Mouse (Mus musculus): Measurements from ENCODE around the gene Ppp1r13b. TPM values are rescaled to one million over a fixed set of nuclear protein-coding genes. Genes with fewer than 3 reads are reported as not detected.

Ppp1r13b gene
- polyA plus RNA-seq, 1 experiment from 2014 or later = 22.6 TPM

- no peak for ATAC-seq (replicated peaks)
- no peak overlapping the region for H3K27ac ChIP-seq (replicated peaks)
- peaks cover 38% of the 10 kb centered on the region for H3K4me1 ChIP-seq
- 27% methylated on average over 19 of the region's 19 CpGs for WGBS
- H3K9ac ChIP-seq (replicated peaks) = peak overlapping the region; percentile 79
- H3K4me2 ChIP-seq (replicated peaks) = peak overlapping the region; percentile 95
- no peaks in the 10 kb centered on the region for H3K27me3 ChIP-seq
- peak overlapping the region; percentile 93 for H3K4me3 ChIP-seq
- no peaks in the 10 kb centered on the region for H3K9me3 ChIP-seq
- H3K36me3 ChIP-seq = no peaks in the 10 kb centered on the region
Measured at GRCm38 (mm10) chr12:111814769-111815762, 92.8 kb downstream of the Ppp1r13b start.

- no peaks in the 10 kb centered on the region for H3K27me3 ChIP-seq
- peak within 1 kb of the TSS; percentile 81 for H3K27ac ChIP-seq (replicated peaks)
- H3K9ac ChIP-seq (replicated peaks) = peak within 1 kb of the TSS; percentile 79
- H3K4me1 ChIP-seq = peaks cover 44% of the 10 kb centered on the region
- under 1% methylated on average over 87 of the region's 87 CpGs for WGBS
- peak; percentile 100 for ATAC-seq (replicated peaks)
- no peaks in the 10 kb centered on the region for H3K36me3 ChIP-seq
- peak within 1 kb of the TSS; percentile 95 for H3K4me2 ChIP-seq (replicated peaks)
- H3K4me3 ChIP-seq = peak within 1 kb of the TSS; percentile 93
- no peaks in the 10 kb centered on the region for H3K9me3 ChIP-seq
Measured at GRCm38 (mm10) chr12:111813766-111814617, 93.9 kb downstream of the Ppp1r13b start, which contains the start of the genes Xrcc3 and Zfyve21. Gene Xrcc3 (minus strand): TSS chr12:111813873. Gene Zfyve21 (plus strand): TSS chr12:111814170.

- Histone ChIP-seq H3K9me3 (no peaks in the 10 kb centered on the region), H3K27ac (replicated peaks) (no peak overlapping the region), H3K27me3 (no peaks in the 10 kb centered on the region), H3K4me3 (peak overlapping the region; percentile 93), H3K36me3 (peaks cover 6% of the 10 kb centered on the region; the same call in 1 of the 2 replicates), H3K4me2 (replicated peaks) (peak overlapping the region; percentile 70), H3K9ac (replicated peaks) (peak overlapping the region; percentile 50), H3K4me1 (peaks cover 44% of the 10 kb centered on the region)
- 4% methylated on average over 27 of the region's 27 CpGs for WGBS
- ATAC-seq (replicated peaks) = no peak; the same call in 1 of the 2 replicates
Measured at GRCm38 (mm10) chr12:111813111-111813765, 94.7 kb downstream of the Ppp1r13b start.

GRCm38 (mm10) chr12:111812611-111813010, 95.3 kb downstream of the Ppp1r13b start:
- H3K36me3 ChIP-seq = peaks cover 11% of the 10 kb centered on the region; the same call in 1 of the 2 replicates
- peaks cover 44% of the 10 kb centered on the region for H3K4me1 ChIP-seq
- H3K4me3 ChIP-seq = peak overlapping the region; percentile 93
- H3K27ac ChIP-seq (replicated peaks) = no peak overlapping the region
- ATAC-seq (replicated peaks) = no peak
- no peaks in the 10 kb centered on the region for H3K27me3 ChIP-seq
- no peaks in the 10 kb centered on the region for H3K9me3 ChIP-seq
- H3K4me2 ChIP-seq (replicated peaks) = 0 out of 2 replicates have a peak overlapping the region, but pooled peaks have one; percentile 70
- 69% methylated on average over 12 of the region's 12 CpGs for WGBS
- peak overlapping the region; percentile 50; the same call in 1 of the 2 replicates for H3K9ac ChIP-seq (replicated peaks)

- WGBS = 86% methylated on average over 13 of the region's 13 CpGs
- Histone ChIP-seq H3K4me3 (no peak overlapping the region), H3K4me1 (peaks cover 44% of the 10 kb centered on the region), H3K9ac (replicated peaks) (no peak overlapping the region), H3K27me3 (no peaks in the 10 kb centered on the region), H3K27ac (replicated peaks) (no peak overlapping the region), H3K36me3 (peaks cover 14% of the 10 kb centered on the region; the same call in 1 of the 2 replicates), H3K9me3 (no peaks in the 10 kb centered on the region), H3K4me2 (replicated peaks) (no peak overlapping the region)
- no peak for ATAC-seq (replicated peaks)
Measured at GRCm38 (mm10) chr12:111812075-111812474, 95.8 kb downstream of the Ppp1r13b start.

GRCm38 (mm10) chr12:111809762-111810161, 98.1 kb downstream of the Ppp1r13b start:
- no peaks in the 10 kb centered on the region for H3K27me3 ChIP-seq
- ATAC-seq (replicated peaks) = no peak; the same call in 1 of the 2 replicates
- no peak overlapping the region for H3K4me3 ChIP-seq
- H3K4me1 ChIP-seq = peaks cover 25% of the 10 kb centered on the region
- 2% methylated on average over 6 of the region's 9 CpGs for WGBS
- H3K9ac ChIP-seq (replicated peaks) = no peak overlapping the region
- H3K9me3 ChIP-seq = no peaks in the 10 kb centered on the region
- H3K36me3 ChIP-seq = peaks cover 25% of the 10 kb centered on the region
- H3K4me2 ChIP-seq (replicated peaks) = no peak overlapping the region
- H3K27ac ChIP-seq (replicated peaks) = peak overlapping the region; percentile 76

- H3K4me3 ChIP-seq = no peak overlapping the region
- H3K36me3 ChIP-seq = peaks cover 31% of the 10 kb centered on the region
- H3K9ac ChIP-seq (replicated peaks) = no peak overlapping the region
- WGBS = 93% methylated on average over 6 of the region's 6 CpGs
- H3K4me2 ChIP-seq (replicated peaks) = no peak overlapping the region
- no peaks in the 10 kb centered on the region for H3K27me3 ChIP-seq
- ATAC-seq (replicated peaks) = no peak
- H3K27ac ChIP-seq (replicated peaks) = peak overlapping the region; percentile 76; the same call in 1 of the 2 replicates
- H3K9me3 ChIP-seq = no peaks in the 10 kb centered on the region
- peaks cover 20% of the 10 kb centered on the region for H3K4me1 ChIP-seq
Measured at GRCm38 (mm10) chr12:111808775-111809174, 99.1 kb downstream of the Ppp1r13b start.

GRCm38 (mm10) chr12:111803538-111803937, 104.4 kb downstream of the Ppp1r13b start:
- no peaks in the 10 kb centered on the region for H3K27me3 ChIP-seq
- H3K9ac ChIP-seq (replicated peaks) = no peak overlapping the region
- H3K36me3 ChIP-seq = peaks cover 51% of the 10 kb centered on the region
- ATAC-seq (replicated peaks) = no peak
- no peaks in the 10 kb centered on the region for H3K4me1 ChIP-seq
- no peak overlapping the region for H3K27ac ChIP-seq (replicated peaks)
- WGBS = 88% methylated on average over 5 of the region's 5 CpGs
- no peaks in the 10 kb centered on the region for H3K9me3 ChIP-seq
- H3K4me2 ChIP-seq (replicated peaks) = no peak overlapping the region
- no peak overlapping the region for H3K4me3 ChIP-seq

- Histone ChIP-seq H3K4me2 (replicated peaks) (no peak overlapping the region), H3K4me1 (no peaks in the 10 kb centered on the region), H3K4me3 (no peak overlapping the region), H3K27me3 (no peaks in the 10 kb centered on the region), H3K27ac (replicated peaks) (no peak overlapping the region), H3K9ac (replicated peaks) (no peak overlapping the region), H3K9me3 (no peaks in the 10 kb centered on the region), H3K36me3 (peaks cover 49% of the 10 kb centered on the region)
- ATAC-seq (replicated peaks) = no peak
- WGBS = 89% methylated on average over 10 of the region's 10 CpGs
Measured at GRCm38 (mm10) chr12:111800459-111801183, 107.3 kb downstream of the Ppp1r13b start.

- H3K4me1 ChIP-seq = no peaks in the 10 kb centered on the region
- H3K4me2 ChIP-seq (replicated peaks) = no peak overlapping the region
- no peaks in the 10 kb centered on the region for H3K27me3 ChIP-seq
- no peaks in the 10 kb centered on the region for H3K9me3 ChIP-seq
- ATAC-seq (replicated peaks) = no peak
- no peak overlapping the region for H3K4me3 ChIP-seq
- WGBS = 91% methylated on average over 13 of the region's 13 CpGs
- no peak overlapping the region for H3K9ac ChIP-seq (replicated peaks)
- peaks cover 57% of the 10 kb centered on the region for H3K36me3 ChIP-seq
- no peak overlapping the region for H3K27ac ChIP-seq (replicated peaks)
Measured at GRCm38 (mm10) chr12:111798493-111798892, 109.4 kb downstream of the Ppp1r13b start.

GRCm38 (mm10) chr12:111797251-111797650, 110.7 kb downstream of the Ppp1r13b start:
- no peak overlapping the region for H3K4me2 ChIP-seq (replicated peaks)
- H3K9ac ChIP-seq (replicated peaks) = no peak overlapping the region
- no peaks in the 10 kb centered on the region for H3K9me3 ChIP-seq
- no peaks in the 10 kb centered on the region for H3K27me3 ChIP-seq
- no peak overlapping the region for H3K27ac ChIP-seq (replicated peaks)
- no peak for ATAC-seq (replicated peaks)
- 88% methylated on average over 8 of the region's 8 CpGs for WGBS
- peaks cover 61% of the 10 kb centered on the region for H3K36me3 ChIP-seq
- H3K4me1 ChIP-seq = no peaks in the 10 kb centered on the region
- no peak overlapping the region for H3K4me3 ChIP-seq
